Mouse (Mus musculus) heart, embryonic 12.5 days (tissue): ENCODE measurements at regions not wholly inside any gene's neighbourhood (a gene's known extent, or its start where the extent isn't known, plus 50 kb on each side); places are given as distances from the start of the nearest gene placed in this dataset.
A peak's percentile ranks its signal among the peaks of the same experiment; 100 is the strongest.

Experiments
- ATAC-seq: fragments of 200-750 bp; cut with Nextera tagmentation; 2 replicates; pipeline ENCODE4 v1.8.0; 2017; ENCODE audit warnings: moderate TSS enrichment, moderate library complexity; ENCODE audit not compliant: insufficient number of reproducible peaks, low FRiP score
- H3K27ac ChIP-seq: fragments of 300-500 bp; sonication (generic); 2 replicates; pipeline ENCODE4 v1.5.1; 2016; ENCODE audit warnings: mild to moderate bottlenecking, moderate library complexity; ENCODE audit not compliant: poor library complexity, severe bottlenecking
- H3K27me3 ChIP-seq: fragments of 300-500 bp; sonication (generic); replicated peaks from 2 replicates; pipeline ENCODE4 v1.6.1; 2016; ENCODE audit warnings: mild to moderate bottlenecking, moderate library complexity
- H3K36me3 ChIP-seq: fragments of 300-500 bp; sonication (generic); 2 replicates; pipeline ENCODE4 v1.6.1; 2016; ENCODE audit warnings: mild to moderate bottlenecking, moderate library complexity
- H3K4me1 ChIP-seq: fragments of 300-500 bp; sonication (generic); replicated peaks from 2 replicates; pipeline ENCODE4 v1.6.1; 2016; ENCODE audit warnings: mild to moderate bottlenecking
- H3K4me2 ChIP-seq: fragments of 300-500 bp; sonication (generic); 2 replicates; pipeline ENCODE4 v1.6.1; 2016; ENCODE audit warnings: mild to moderate bottlenecking, moderate library complexity
- H3K4me3 ChIP-seq: fragments of 300-500 bp; sonication (generic); 2 replicates; pipeline ENCODE4 v1.5.1; 2016; ENCODE audit warnings: mild to moderate bottlenecking
- H3K9ac ChIP-seq: fragments of 300-500 bp; sonication (generic); 2 replicates; pipeline ENCODE4 v1.6.1; 2016; ENCODE audit warnings: mild to moderate bottlenecking, moderate library complexity
- H3K9me3 ChIP-seq: fragments of 300-500 bp; sonication (generic); replicated peaks from 2 replicates; pipeline ENCODE4 v1.6.1; 2016; ENCODE audit warnings: mild to moderate bottlenecking, moderate library complexity
- WGBS: fragments of 180-500 bp; shearing (Covaris S2); methylation state at CpG from one replicate; pipeline ENCODE4 v1.1.7; 2016; 5-methylcytosine and 5-hydroxymethylcytosine counted together

GRCm38 (mm10) chr3:52641226-52642181 lies 373.4 kb downstream of the Foxo1 start:
- H3K27ac ChIP-seq = peak overlapping the region; percentile 39
- ATAC-seq = no peak
- H3K4me2 ChIP-seq = no peak overlapping the region
- H3K36me3 ChIP-seq = no peaks in the 10 kb centered on the region
- H3K9me3 ChIP-seq = no peaks in the 10 kb centered on the region
- no peak overlapping the region for H3K4me3 ChIP-seq
- no peaks in the 10 kb centered on the region for H3K27me3 ChIP-seq
- peaks cover 14% of the 10 kb centered on the region; the same call in 1 of the 2 replicates for H3K4me1 ChIP-seq
- no peak overlapping the region for H3K9ac ChIP-seq
- 72% methylated on average over 10 of the region's 10 CpGs for WGBS

GRCm38 (mm10) chr3:52640250-52641147 lies 372.4 kb downstream of the Foxo1 start:
- ATAC-seq = peak; percentile 84
- peaks cover 14% of the 10 kb centered on the region; the same call in 1 of the 2 replicates for H3K4me1 ChIP-seq

GRCm38 (mm10) chr3:52638816-52639215 lies 370.7 kb downstream of the Foxo1 start:
- H3K27me3 ChIP-seq = no peaks in the 10 kb centered on the region
- no peaks in the 10 kb centered on the region for H3K9me3 ChIP-seq
- no peak overlapping the region for H3K9ac ChIP-seq
- ATAC-seq = no peak
- H3K4me2 ChIP-seq = no peak overlapping the region
- no peak overlapping the region for H3K4me3 ChIP-seq
- H3K36me3 ChIP-seq = no peaks in the 10 kb centered on the region
- 72% methylated on average over 5 of the region's 5 CpGs for WGBS
- peaks cover 8% of the 10 kb centered on the region; the same call in 1 of the 2 replicates for H3K4me1 ChIP-seq
- no peak overlapping the region for H3K27ac ChIP-seq

More at GRCm38 (mm10) chr3:52640250-52641147, 372.4 kb downstream of the Foxo1 start:
- H3K4me3 ChIP-seq = no peak overlapping the region
- no peaks in the 10 kb centered on the region for H3K9me3 ChIP-seq
- H3K4me2 ChIP-seq = peak overlapping the region; percentile 6; the same call in 1 of the 2 replicates
- 29% methylated on average over 16 of the region's 16 CpGs for WGBS
- H3K9ac ChIP-seq = no peak overlapping the region
- H3K27ac ChIP-seq = peak overlapping the region; percentile 55
- H3K36me3 ChIP-seq = no peaks in the 10 kb centered on the region
- H3K27me3 ChIP-seq = no peaks in the 10 kb centered on the region

- no peaks in the 10 kb centered on the region for H3K36me3 ChIP-seq
- no peak overlapping the region for H3K27ac ChIP-seq
- H3K27me3 ChIP-seq = no peaks in the 10 kb centered on the region
- 0 out of 2 replicates have a peak, but pooled peaks cover 7% of the 10 kb centered on the region for H3K4me1 ChIP-seq
- no peak overlapping the region for H3K9ac ChIP-seq
- H3K9me3 ChIP-seq = no peaks in the 10 kb centered on the region
- ATAC-seq = peak; percentile 85
- H3K4me2 ChIP-seq = no peak overlapping the region
- no peak overlapping the region for H3K4me3 ChIP-seq
- 47% methylated on average over 6 of the region's 6 CpGs for WGBS
Observed at GRCm38 (mm10) chr3:52634353-52634752, 366.2 kb downstream of the Foxo1 start.

GRCm38 (mm10) chr3:52633491-52634100 lies 365.5 kb downstream of the Foxo1 start:
- no peak overlapping the region for H3K4me3 ChIP-seq
- H3K27ac ChIP-seq = no peak overlapping the region
- H3K9me3 ChIP-seq = 0 out of 2 replicates have a peak, but pooled peaks cover 2% of the 10 kb centered on the region
- no peak for ATAC-seq
- H3K36me3 ChIP-seq = no peaks in the 10 kb centered on the region
- no peak overlapping the region for H3K9ac ChIP-seq
- WGBS = 66% methylated on average over 15 of the region's 15 CpGs
- 0 out of 2 replicates have a peak, but pooled peaks cover 7% of the 10 kb centered on the region for H3K4me1 ChIP-seq
- H3K27me3 ChIP-seq = no peaks in the 10 kb centered on the region
- H3K4me2 ChIP-seq = no peak overlapping the region

- 66% methylated on average over 2 of the region's 2 CpGs for WGBS
- 0 out of 2 replicates have a peak, but pooled peaks cover 7% of the 10 kb centered on the region for H3K4me1 ChIP-seq
- H3K4me2 ChIP-seq = no peak overlapping the region
- no peak overlapping the region for H3K4me3 ChIP-seq
- 0 out of 2 replicates have a peak, but pooled peaks cover 2% of the 10 kb centered on the region for H3K9me3 ChIP-seq
- H3K9ac ChIP-seq = no peak overlapping the region
- ATAC-seq = no peak
- no peak overlapping the region for H3K27ac ChIP-seq
- H3K36me3 ChIP-seq = no peaks in the 10 kb centered on the region
- no peaks in the 10 kb centered on the region for H3K27me3 ChIP-seq
Observed at GRCm38 (mm10) chr3:52632635-52633034, 364.5 kb downstream of the Foxo1 start.

- Histone ChIP-seq H3K27me3 (0 out of 2 replicates have a peak, but pooled peaks cover 6% of the 10 kb centered on the region), H3K27ac (no peak overlapping the region), H3K4me3 (no peak overlapping the region), H3K36me3 (no peaks in the 10 kb centered on the region), H3K4me1 (0 out of 2 replicates have a peak, but pooled peaks cover 7% of the 10 kb centered on the region), H3K9me3 (0 out of 2 replicates have a peak, but pooled peaks cover 2% of the 10 kb centered on the region), H3K9ac (no peak overlapping the region), H3K4me2 (no peak overlapping the region)
- WGBS = 78% methylated on average over 5 of the region's 5 CpGs
- no peak for ATAC-seq
Observed at GRCm38 (mm10) chr3:52630209-52630608, 362.1 kb downstream of the Foxo1 start.

GRCm38 (mm10) chr3:52625125-52625524 lies 357.0 kb downstream of the Foxo1 start:
- ATAC-seq = no peak
- Histone ChIP-seq H3K36me3 (no peaks in the 10 kb centered on the region), H3K27me3 (0 out of 2 replicates have a peak, but pooled peaks cover 6% of the 10 kb centered on the region), H3K4me3 (no peak overlapping the region), H3K9me3 (0 out of 2 replicates have a peak, but pooled peaks cover 2% of the 10 kb centered on the region), H3K27ac (no peak overlapping the region), H3K4me1 (no peaks in the 10 kb centered on the region), H3K9ac (no peak overlapping the region), H3K4me2 (no peak overlapping the region)
- 73% methylated on average over 1 of the region's 1 CpGs for WGBS

- Histone ChIP-seq H3K4me1 (no peaks in the 10 kb centered on the region), H3K27ac (no peak overlapping the region), H3K9ac (no peak overlapping the region), H3K9me3 (no peaks in the 10 kb centered on the region), H3K4me2 (no peak overlapping the region), H3K27me3 (0 out of 2 replicates have a peak, but pooled peaks cover 6% of the 10 kb centered on the region), H3K36me3 (no peaks in the 10 kb centered on the region), H3K4me3 (no peak overlapping the region)
- 81% methylated on average over 8 of the region's 8 CpGs for WGBS
- no peak for ATAC-seq
Observed at GRCm38 (mm10) chr3:52622530-52622929, 354.4 kb downstream of the Foxo1 start.

GRCm38 (mm10) chr3:52621936-52622335 lies 353.8 kb downstream of the Foxo1 start:
- H3K36me3 ChIP-seq = no peaks in the 10 kb centered on the region
- 82% methylated on average over 8 of the region's 8 CpGs for WGBS
- no peak for ATAC-seq
- 0 out of 2 replicates have a peak, but pooled peaks cover 6% of the 10 kb centered on the region for H3K27me3 ChIP-seq
- no peaks in the 10 kb centered on the region for H3K9me3 ChIP-seq
- H3K4me1 ChIP-seq = no peaks in the 10 kb centered on the region
- H3K4me2 ChIP-seq = no peak overlapping the region
- H3K27ac ChIP-seq = no peak overlapping the region
- H3K9ac ChIP-seq = no peak overlapping the region
- no peak overlapping the region for H3K4me3 ChIP-seq
